Mouse (Mus musculus) lung, adult 2 months (tissue): ENCODE data around the gene Sult1e1. TPM values are rescaled to one million over a fixed set of nuclear protein-coding genes. Genes with fewer than 3 reads are reported as not detected.

Experiments
- DNase-seq: peaks from one replicate; pipeline ENCODE4 v3.0.0; 2022
- H3K4me1 ChIP-seq: fragments of 200-500 bp; 2 replicates; pipeline ENCODE4 v1.6.1; 2011; ENCODE audit warnings: low read length; ENCODE audit not compliant: control insufficient read depth, insufficient read depth
- H3K4me3 ChIP-seq: fragments of 200-500 bp; replicated peaks from 2 replicates; pipeline ENCODE3; 2011; ENCODE audit warnings: low read depth, mild to moderate bottlenecking, control low read depth, low read length; ENCODE audit errors: extremely low read depth
- CTCF ChIP-seq: fragments of 200-500 bp; IDR thresholded peaks from 2 replicates; pipeline ENCODE4 v1.5.1; 2011; ENCODE audit warnings: mild to moderate bottlenecking, low read length, control low read depth; ENCODE audit not compliant: insufficient read depth
- POLR2A ChIP-seq: fragments of 200-500 bp; IDR thresholded peaks from 2 replicates; pipeline ENCODE4 v1.6.1; 2011; ENCODE audit warnings: low read depth, mild to moderate bottlenecking, control low read depth, low read length, borderline replicate concordance; ENCODE audit errors: extremely low read depth
- WGBS: fragments of 180-500 bp; shearing (Covaris S2); methylation state at CpG from one replicate; pipeline ENCODE4 v1.1.7; 2018; 5-methylcytosine and 5-hydroxymethylcytosine counted together
- polyA plus RNA-seq: library from polyadenylated mRNA; depleted of rRNA; stranded (reverse); fragments of >200 nt; gene quantifications from 2 replicates; pipeline ENCODE4 v1.2.3, GENCODE M21; 2012; rRNA removed

Sult1e1 gene
- not detected in 2 replicates for polyA plus RNA-seq

DNA sequence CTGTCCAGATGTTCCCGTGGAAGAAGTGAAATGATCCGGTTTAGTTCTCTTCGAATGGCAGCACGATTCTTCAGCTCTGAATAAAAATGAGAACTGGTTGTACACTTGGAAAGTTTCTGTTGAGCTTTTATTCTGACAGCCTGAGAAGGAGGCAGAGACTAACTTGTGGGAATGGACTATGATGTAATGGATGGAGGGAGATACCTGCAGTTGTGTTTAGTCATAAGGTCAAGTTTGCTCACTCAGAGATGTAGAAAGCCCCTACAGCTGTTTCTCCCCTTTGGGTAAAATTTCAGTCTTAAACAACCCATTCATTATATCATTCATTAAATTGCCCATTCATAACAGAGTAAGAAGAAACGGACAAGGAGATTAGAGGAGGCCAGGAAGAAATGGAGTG lies at the start of gene Sult1e1:
Sult1e1 (minus strand) TSS at position 101 of the 400 bp plus-strand sequence.
- no peak for TF ChIP-seq CTCF
- no peak for TF ChIP-seq POLR2A
- Histone ChIP-seq H3K4me1 (no peaks in the 10 kb centered on the region), H3K4me3 (no peak within 1 kb of the TSS)
- no peak for DNase-seq
- WGBS = 67% methylated on average over 5 of the region's 5 CpGs

DNA sequence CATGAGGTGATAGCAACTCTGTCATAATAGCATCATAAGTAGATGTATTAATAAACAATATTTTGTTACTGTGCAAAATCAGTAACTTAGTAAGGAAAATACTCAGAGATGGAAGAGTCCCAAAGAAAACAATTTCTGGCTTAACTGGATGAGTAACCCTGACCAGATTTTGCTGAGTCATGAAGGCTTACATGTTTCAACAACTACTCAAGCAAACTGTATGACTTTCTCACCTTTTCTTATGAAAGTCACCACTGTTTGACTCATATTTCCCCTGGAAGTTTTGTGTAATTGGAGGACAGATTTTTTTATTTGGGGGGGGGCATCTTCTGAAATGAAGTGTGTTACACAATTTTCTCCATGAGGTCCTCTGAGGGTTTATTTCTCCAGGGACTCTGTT lies 31.3 kb upstream of the Sult1e1 start:
- TF ChIP-seq POLR2A (no peak), CTCF (no peak)
- no peak for DNase-seq
- Histone ChIP-seq H3K4me3 (no peak overlapping the region), H3K4me1 (no peaks in the 10 kb centered on the region)

DNA sequence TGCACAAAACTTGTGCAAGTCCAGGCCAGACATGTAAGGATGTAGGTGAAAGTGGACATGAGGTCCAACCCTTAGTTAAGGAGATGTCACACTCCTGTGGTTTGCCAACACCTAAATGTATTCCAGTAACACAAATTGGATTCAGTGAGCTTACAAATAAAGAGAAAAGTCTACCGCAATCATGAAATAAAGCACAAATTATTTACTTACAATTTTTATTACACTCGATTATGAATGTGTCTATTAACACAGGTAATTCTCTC lies 23.7 kb upstream of the Sult1e1 start:
- H3K4me3 ChIP-seq = no peak overlapping the region
- H3K4me1 ChIP-seq = no peaks in the 10 kb centered on the region
- 87% methylated on average over 2 of the region's 2 CpGs for WGBS
- TF ChIP-seq POLR2A (no peak), CTCF (no peak)
- DNase-seq = no peak

DNA sequence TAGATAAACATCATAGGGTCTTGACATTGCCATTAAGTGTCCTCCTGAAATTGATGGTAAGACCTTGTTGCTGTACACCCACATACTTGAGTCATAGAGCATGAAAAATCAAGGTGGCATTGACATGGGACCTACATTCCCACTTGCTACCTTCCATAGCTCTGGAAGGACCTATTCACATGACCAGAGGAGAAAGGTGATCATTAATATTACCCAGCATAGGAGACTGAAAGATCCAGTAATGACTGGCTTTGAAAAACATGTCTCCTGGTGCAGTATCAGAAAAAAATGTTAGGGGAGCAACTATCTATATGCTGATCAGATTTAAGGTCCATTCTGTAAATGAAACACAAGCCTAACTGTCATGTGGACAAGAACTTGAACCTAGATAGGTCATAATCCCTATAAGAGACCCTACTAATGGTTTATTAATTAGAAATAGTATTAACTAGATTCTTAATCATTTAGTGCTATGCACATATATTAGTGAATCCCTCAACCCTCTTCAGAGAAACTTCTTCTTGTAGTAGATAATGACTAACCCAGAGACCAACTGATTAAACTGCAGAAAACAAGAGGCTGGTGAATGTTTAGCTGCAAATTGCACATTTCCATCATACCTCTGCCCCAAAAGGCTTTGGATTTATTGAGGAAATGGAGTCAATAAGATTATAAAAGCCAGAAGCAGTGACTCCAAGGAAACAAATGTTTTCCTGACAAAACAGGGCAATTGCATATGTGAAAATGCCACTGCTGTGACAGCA lies 23.2 kb upstream of the Sult1e1 start:
- no peak for DNase-seq
- TF ChIP-seq POLR2A (no peak), CTCF (no peak)

DNA sequence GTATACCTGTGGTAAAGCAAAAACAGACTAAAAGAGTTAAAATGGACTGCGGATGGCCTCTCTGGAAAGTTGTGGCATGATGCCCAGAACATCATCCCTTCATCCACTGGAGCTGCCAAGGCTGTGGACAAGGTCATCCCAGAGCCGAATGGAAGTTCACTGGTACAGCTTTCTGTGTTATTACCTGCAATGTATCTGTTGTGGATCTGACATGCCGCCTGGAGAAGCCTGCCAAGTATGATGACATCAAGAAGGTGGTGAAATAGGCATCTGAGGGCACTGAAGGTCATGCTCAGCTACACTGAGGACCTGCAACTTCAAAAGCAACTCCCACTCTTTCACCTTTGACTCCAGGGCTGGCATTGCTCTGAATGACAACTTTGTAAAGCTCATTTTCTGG lies 9.6 kb upstream of the Sult1e1 start:
- WGBS = 53% methylated on average over 3 of the region's 3 CpGs
- TF ChIP-seq CTCF = no peak
- TF ChIP-seq POLR2A = no peak
- Histone ChIP-seq H3K4me3 (no peak overlapping the region), H3K4me1 (no peaks in the 10 kb centered on the region)
- no peak for DNase-seq

More for the DNA sequence above, 23.2 kb upstream of the Sult1e1 start:
- Histone ChIP-seq H3K4me3 (no peak overlapping the region), H3K4me1 (no peaks in the 10 kb centered on the region)

DNA sequence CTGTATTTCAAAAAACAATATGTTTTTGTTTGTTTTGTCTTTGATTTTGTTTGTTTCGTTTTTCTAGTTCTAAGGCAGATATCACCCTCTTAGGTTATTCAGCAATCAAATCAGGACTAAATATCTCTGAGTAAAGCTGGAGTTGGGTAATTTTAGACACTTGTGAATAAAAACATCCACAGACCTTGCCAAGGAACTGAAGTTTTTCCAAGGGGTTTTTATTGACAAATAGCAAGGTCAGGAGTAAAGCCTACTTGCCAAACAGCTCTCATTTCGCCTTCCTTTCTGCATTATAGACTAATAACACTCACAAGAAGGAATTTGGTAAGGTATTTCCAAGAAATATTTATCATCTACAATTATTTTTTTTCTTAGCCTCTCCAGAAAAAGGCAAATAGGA lies 6.5 kb upstream of the Sult1e1 start:
- no peak for TF ChIP-seq POLR2A
- TF ChIP-seq CTCF = no peak
- H3K4me3 ChIP-seq = no peak overlapping the region
- no peak for DNase-seq
- WGBS = 41% methylated on average over 2 of the region's 2 CpGs
- no peaks in the 10 kb centered on the region for H3K4me1 ChIP-seq

DNA sequence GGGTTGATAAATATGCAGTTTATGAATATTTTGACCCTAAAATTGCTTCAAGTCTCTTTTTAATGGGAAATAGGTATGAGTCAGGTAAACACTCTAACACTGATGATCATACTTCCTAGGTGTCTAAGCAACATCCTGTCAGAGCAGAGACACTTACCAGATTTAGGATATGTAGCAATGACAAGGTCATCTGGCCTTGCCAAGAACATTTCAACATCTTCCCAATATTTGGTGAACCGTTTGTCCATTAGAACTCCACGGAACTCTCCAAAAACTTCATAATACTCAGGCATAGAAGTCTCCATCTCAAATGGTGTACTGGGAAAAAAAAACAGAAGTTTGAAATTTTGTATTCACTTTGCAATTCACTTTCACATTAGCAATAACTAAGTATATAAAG lies 1.5 kb downstream of the Sult1e1 start:
- no peak overlapping the region for H3K4me3 ChIP-seq
- no peak for DNase-seq
- 65% methylated on average over 2 of the region's 2 CpGs for WGBS
- no peaks in the 10 kb centered on the region for H3K4me1 ChIP-seq
- no peak for TF ChIP-seq CTCF
- no peak for TF ChIP-seq POLR2A

DNA sequence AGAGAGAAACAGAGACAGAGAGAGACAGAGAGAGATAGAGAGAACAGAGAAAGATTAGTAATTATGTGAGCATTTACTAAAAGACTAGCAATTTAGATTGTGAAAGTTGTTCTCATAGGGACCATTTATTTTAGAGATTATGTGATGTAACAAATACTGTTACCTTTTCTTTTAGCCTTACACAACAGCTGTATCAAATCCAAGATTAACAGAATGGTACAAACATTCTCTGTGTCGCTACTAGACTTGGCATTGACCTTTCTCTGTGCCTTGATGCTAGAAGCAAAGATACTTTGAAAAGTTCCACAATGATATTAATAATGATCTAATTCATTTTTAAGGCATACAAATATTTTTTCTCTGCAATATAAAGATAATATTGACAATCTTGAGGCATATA lies 11.0 kb downstream of the Sult1e1 start:
- H3K4me3 ChIP-seq = no peak overlapping the region
- no peak for DNase-seq
- no peak for TF ChIP-seq CTCF
- no peak for TF ChIP-seq POLR2A
- WGBS = 61% methylated on average over 1 of the region's 1 CpGs
- no peaks in the 10 kb centered on the region for H3K4me1 ChIP-seq

DNA sequence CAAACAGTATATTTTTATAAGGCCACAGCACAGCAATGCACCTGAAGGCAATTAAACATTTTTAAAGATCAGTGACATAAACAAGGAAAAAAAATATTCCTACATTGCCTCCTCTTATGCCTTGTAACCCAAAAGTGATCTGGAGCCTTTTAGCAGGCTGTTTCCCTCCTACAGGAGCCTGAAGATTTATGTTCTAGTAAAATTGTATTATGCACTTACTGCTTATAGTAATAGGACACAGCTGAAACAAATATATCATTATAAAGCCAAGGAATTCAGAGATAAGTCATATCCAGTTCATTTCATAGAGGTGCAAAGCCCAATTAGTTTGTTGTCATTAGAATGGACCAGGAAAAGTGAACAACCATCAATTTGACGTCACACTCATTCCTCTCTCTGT lies 17.2 kb downstream of the Sult1e1 start:
- TF ChIP-seq CTCF (no peak), POLR2A (no peak)
- 53% methylated on average over 1 of the region's 1 CpGs for WGBS
- H3K4me1 ChIP-seq = no peaks in the 10 kb centered on the region
- no peak for DNase-seq
- no peak overlapping the region for H3K4me3 ChIP-seq

DNA sequence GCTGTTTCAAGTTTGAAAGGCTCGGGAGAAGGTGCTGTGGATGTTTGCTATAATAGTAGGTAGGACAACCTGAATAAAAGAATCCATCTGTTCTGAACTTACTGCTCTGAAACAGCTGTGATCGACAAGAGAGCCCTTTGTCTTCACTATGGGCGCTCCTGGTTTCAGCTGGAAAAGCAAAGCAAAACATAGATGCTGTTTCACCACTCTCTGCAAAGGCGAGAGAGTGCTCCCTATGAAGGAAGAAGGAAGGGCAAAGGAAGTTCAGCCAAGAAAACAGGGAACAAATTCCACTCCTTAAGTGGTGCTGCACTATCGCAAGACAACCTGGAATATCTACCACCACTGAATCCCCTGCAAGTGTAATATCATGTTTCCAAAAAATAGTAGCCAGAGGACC lies 17.9 kb downstream of the Sult1e1 start:
- WGBS = 53% methylated on average over 5 of the region's 5 CpGs
- TF ChIP-seq CTCF = no peak
- TF ChIP-seq POLR2A = no peak
- no peak for DNase-seq
- Histone ChIP-seq H3K4me1 (no peaks in the 10 kb centered on the region), H3K4me3 (no peak overlapping the region)
